Mouse (Mus musculus) intestine, postnatal 0 days (tissue): ENCODE data around the gene Slc38a8. TPM values are rescaled to one million over a fixed set of nuclear protein-coding genes. Genes with fewer than 3 reads are reported as not detected.

Experiments used
- ATAC-seq: fragments of 200-750 bp; cut with Nextera tagmentation; 2 replicates; pipeline ENCODE4 v1.8.0; 2017; ENCODE audit warnings: mild to moderate bottlenecking, moderate TSS enrichment, moderate library complexity
- H3K27ac ChIP-seq: fragments of 300-500 bp; sonication (generic); 2 replicates; pipeline ENCODE4 v1.5.1; 2014; ENCODE audit warnings: mild to moderate bottlenecking, low read depth, low read length, moderate library complexity
- H3K27me3 ChIP-seq: fragments of 300-500 bp; sonication (generic); replicated peaks from 2 replicates; pipeline ENCODE4 v1.6.1; 2014; ENCODE audit warnings: low read length, mixed read lengths; ENCODE audit not compliant: control insufficient read depth, insufficient read depth
- H3K36me3 ChIP-seq: fragments of 300-500 bp; sonication (generic); 2 replicates; pipeline ENCODE4 v1.6.1; 2014; ENCODE audit warnings: mild to moderate bottlenecking, moderate library complexity; ENCODE audit not compliant: control insufficient read depth, insufficient read depth
- H3K4me1 ChIP-seq: fragments of 300-500 bp; sonication (generic); replicated peaks from 2 replicates; pipeline ENCODE4 v1.6.1; 2014; ENCODE audit warnings: antibody characterized with exemption, low read length, mixed read lengths; ENCODE audit not compliant: control insufficient read depth, insufficient read depth
- H3K4me2 ChIP-seq: fragments of 300-500 bp; sonication (generic); replicated peaks from 2 replicates; pipeline ENCODE4 v1.6.1; 2014; ENCODE audit warnings: low read depth, mild to moderate bottlenecking, moderate library complexity
- H3K4me3 ChIP-seq: fragments of 300-500 bp; sonication (generic); 2 replicates; pipeline ENCODE4 v1.5.1; 2014; ENCODE audit warnings: low read depth, low read length
- H3K9ac ChIP-seq: fragments of 300-500 bp; sonication (generic); 2 replicates; pipeline ENCODE4 v1.6.1; 2014; ENCODE audit warnings: mild to moderate bottlenecking, low read depth, low read length
- H3K9me3 ChIP-seq: fragments of 300-500 bp; sonication (generic); 2 replicates; pipeline ENCODE4 v1.6.1; 2016; ENCODE audit warnings: mixed run types; ENCODE audit not compliant: control insufficient read depth
- CTCF ChIP-seq: sonication (generic); IDR thresholded peaks from 2 replicates; pipeline ENCODE4 v1.5.1; 2016; ENCODE audit warnings: low read depth, mild to moderate bottlenecking, control low read depth, antibody characterized with exemption, moderate library complexity
- WGBS: fragments of 180-500 bp; shearing (Covaris S2); extraction: QIAGEN DNeasy Blood & Tissue Kit; methylation state at CpG from one replicate; pipeline ENCODE4 v1.1.7; 2014; 5-methylcytosine and 5-hydroxymethylcytosine counted together
- polyA plus RNA-seq: library from polyadenylated mRNA; unstranded; fragments of >200 nt; fragmentation: Nextera tagmentation; extraction: Ambion mirVana; gene quantifications from 2 replicates; pipeline ENCODE4 v1.2.1, GENCODE M21; 2015

Slc38a8 gene
- polyA plus RNA-seq, 1 experiment from 2014 or later: 0.07 TPM

GRCm38 (mm10) chr8:119433582-119434174 is 67.8 kb downstream of the Slc38a8 start, which contains the start of gene Osgin1:
Gene Osgin1, plus strand, starts transcription at chr8:119434124.
- H3K4me1 ChIP-seq: 0 out of 2 replicates have a peak, but pooled peaks cover 6% of the 10 kb centered on the region
- H3K27me3 ChIP-seq: no peaks in the 10 kb centered on the region
- H3K4me2 ChIP-seq: no peak within 1 kb of the TSS
- H3K27ac ChIP-seq: no peak within 1 kb of the TSS
- H3K9me3 ChIP-seq: no peaks in the 10 kb centered on the region
- 78% methylated on average over 13 of the region's 13 CpGs for WGBS
- TF ChIP-seq CTCF: no peak
- 0 out of 2 replicates have a peak within 1 kb of the TSS, but pooled peaks have one; percentile 17 for H3K9ac ChIP-seq
- ATAC-seq: no peak
- H3K36me3 ChIP-seq: no peaks in the 10 kb centered on the region
- H3K4me3 ChIP-seq: no peak within 1 kb of the TSS

DNA sequence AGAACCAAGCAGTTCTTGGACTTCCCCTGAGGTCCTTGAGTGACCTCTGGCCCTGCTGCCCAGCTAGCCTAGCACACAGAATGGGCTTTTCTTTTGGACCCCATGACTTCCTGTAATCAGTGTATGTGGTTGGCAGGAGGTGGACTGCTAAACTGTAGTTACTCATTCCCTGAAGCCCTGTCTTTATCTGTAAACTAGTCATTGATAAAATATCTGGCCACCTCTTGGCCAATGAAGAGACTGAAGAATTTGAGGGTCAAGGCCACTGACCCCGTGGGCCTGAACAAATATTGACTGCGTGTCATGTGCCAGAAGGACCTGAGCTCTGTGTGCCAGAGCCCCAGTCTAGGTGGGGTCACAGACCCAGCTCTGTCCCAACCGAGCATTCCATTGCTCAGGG is 69.1 kb downstream of the Slc38a8 start:
- no peaks in the 10 kb centered on the region for H3K36me3 ChIP-seq
- H3K27me3 ChIP-seq: no peaks in the 10 kb centered on the region
- 0 out of 2 replicates have a peak, but pooled peaks cover 3% of the 10 kb centered on the region for H3K4me1 ChIP-seq
- H3K4me3 ChIP-seq: no peak overlapping the region
- WGBS: 34% methylated on average over 3 of the region's 3 CpGs
- no peak overlapping the region for H3K27ac ChIP-seq
- H3K9me3 ChIP-seq: no peaks in the 10 kb centered on the region
- no peak for TF ChIP-seq CTCF
- no peak for ATAC-seq
- no peak overlapping the region for H3K4me2 ChIP-seq
- H3K9ac ChIP-seq: no peak overlapping the region

DNA sequence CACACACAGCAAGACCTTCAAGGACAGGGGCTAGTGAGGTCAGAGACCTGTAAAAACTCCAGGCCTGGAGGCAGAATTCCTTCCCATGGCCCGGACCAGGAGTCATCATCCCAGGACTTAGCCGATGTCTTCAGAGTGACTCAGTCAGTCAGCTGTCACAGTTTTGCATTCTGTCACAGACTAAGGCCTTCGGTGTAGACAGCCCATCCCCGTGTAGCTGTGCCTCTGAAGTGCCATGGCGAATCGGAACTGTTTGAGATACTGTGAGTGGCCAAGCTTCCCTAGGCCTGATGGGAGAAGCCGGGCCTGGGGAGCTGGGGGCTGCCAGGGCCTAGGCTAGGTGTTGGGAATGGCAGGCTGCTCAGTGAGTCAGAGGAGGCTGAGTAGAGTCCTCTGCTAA is 70.8 kb downstream of the Slc38a8 start:
- Histone ChIP-seq H3K36me3 (no peaks in the 10 kb centered on the region), H3K9me3 (no peaks in the 10 kb centered on the region), H3K4me1 (no peaks in the 10 kb centered on the region), H3K27ac (no peak overlapping the region), H3K4me2 (no peak overlapping the region), H3K9ac (no peak overlapping the region), H3K4me3 (no peak overlapping the region), H3K27me3 (no peaks in the 10 kb centered on the region)
- ATAC-seq: no peak
- whole genome bisulfite sequencing: 92% methylated on average over 7 of the region's 7 CpGs
- no peak for TF ChIP-seq CTCF

- Histone ChIP-seq H3K9ac (no peak overlapping the region), H3K27ac (no peak overlapping the region), H3K4me2 (no peak overlapping the region), H3K4me1 (no peaks in the 10 kb centered on the region), H3K27me3 (no peaks in the 10 kb centered on the region), H3K4me3 (no peak overlapping the region), H3K9me3 (no peaks in the 10 kb centered on the region), H3K36me3 (no peaks in the 10 kb centered on the region)
- WGBS: 61% methylated on average over 8 of the region's 8 CpGs
- no peak for ATAC-seq
- no peak for TF ChIP-seq CTCF
Observed at GRCm38 (mm10) chr8:119430250-119430649, 71.2 kb downstream of the Slc38a8 start.

Other genes with a start within 250 kb of the Slc38a8 start
- gene Hsbp1, start 157.2 kb downstream of the Slc38a8 start, polyA plus RNA-seq: 256 and 259 TPM in 2 replicates
- gene Mlycd, start 106.8 kb downstream of the Slc38a8 start, polyA plus RNA-seq: 29.0 and 29.4 TPM in 2 replicates
- gene Osgin1, start 67.6 kb downstream of the Slc38a8 start, polyA plus RNA-seq: 17.7 and 19.6 TPM in 2 replicates
- gene Necab2, start 55.0 kb downstream of the Slc38a8 start, polyA plus RNA-seq: 1.0 and 1.3 TPM in 2 replicates
- gene Mbtps1, start 57.0 kb upstream of the Slc38a8 start, polyA plus RNA-seq: 32.8 and 33.3 TPM in 2 replicates
- 21.6 and 21.8 TPM in 2 replicates for gene Hsdl1, start 73.5 kb upstream of the Slc38a8 start, polyA plus RNA-seq
- 3.6 and 4.2 TPM in 2 replicates for gene Dnaaf1, start 73.5 kb upstream of the Slc38a8 start, polyA plus RNA-seq
- 5.0 and 5.1 TPM in 2 replicates for gene Taf1c, start 103.5 kb upstream of the Slc38a8 start, polyA plus RNA-seq
- gene Adad2, start 111.0 kb upstream of the Slc38a8 start, polyA plus RNA-seq: 0.08 and 0.17 TPM in 2 replicates
- 0.34 and 0.51 TPM in 2 replicates for gene Kcng4, start 134.0 kb upstream of the Slc38a8 start, polyA plus RNA-seq
- gene Wfdc1, start 164.7 kb upstream of the Slc38a8 start, polyA plus RNA-seq: 15.5 and 15.6 TPM in 2 replicates
- gene Atp2c2, start 198.3 kb upstream of the Slc38a8 start, polyA plus RNA-seq: 2.3 and 2.4 TPM in 2 replicates